Mouse (Mus musculus): ENCODE results near the gene Abhd5.

Abhd5 gene

GRCm38 (mm10) chr9:122415056-122415775 is 63.8 kb downstream of the Abhd5 start:
- DNase-seq (ENCODE audit: low spot score): no peak

DNA sequence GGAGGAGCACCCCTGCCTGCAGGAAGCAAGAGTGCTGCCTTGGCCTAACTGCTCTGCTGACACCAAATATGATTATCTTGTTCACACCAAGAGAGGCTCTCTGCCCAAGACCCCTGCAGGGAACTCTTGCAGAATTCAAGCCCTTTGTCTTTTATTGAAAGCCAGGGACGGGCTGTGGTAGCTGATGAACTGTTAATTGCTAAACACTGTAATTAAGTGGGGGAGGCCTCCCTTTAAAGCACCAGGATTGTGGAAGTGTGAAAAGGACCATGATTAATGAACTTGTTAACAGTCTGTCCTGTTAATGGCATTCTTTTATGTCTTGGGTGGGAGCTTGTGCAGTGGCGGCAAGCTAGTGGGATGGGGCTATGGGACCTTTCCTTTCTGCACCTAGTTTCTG is 65.2 kb downstream of the Abhd5 start:
- no peak for DNase-seq (ENCODE audit: low spot score)

GRCm38 (mm10) chr9:122420195-122420756 is 68.9 kb downstream of the Abhd5 start:
- no peak for DNase-seq (ENCODE audit: low spot score)

GRCm38 (mm10) chr9:122420772-122421764 is 69.7 kb downstream of the Abhd5 start:
- peak; percentile 38 for DNase-seq (ENCODE audit: low spot score)

- no peak for DNase-seq (ENCODE audit: low spot score)
Measured at GRCm38 (mm10) chr9:122421911-122422310, 70.5 kb downstream of the Abhd5 start.

GRCm38 (mm10) chr9:122422706-122423105 is 71.3 kb downstream of the Abhd5 start:
- no peak for DNase-seq (ENCODE audit: low spot score)

DNA sequence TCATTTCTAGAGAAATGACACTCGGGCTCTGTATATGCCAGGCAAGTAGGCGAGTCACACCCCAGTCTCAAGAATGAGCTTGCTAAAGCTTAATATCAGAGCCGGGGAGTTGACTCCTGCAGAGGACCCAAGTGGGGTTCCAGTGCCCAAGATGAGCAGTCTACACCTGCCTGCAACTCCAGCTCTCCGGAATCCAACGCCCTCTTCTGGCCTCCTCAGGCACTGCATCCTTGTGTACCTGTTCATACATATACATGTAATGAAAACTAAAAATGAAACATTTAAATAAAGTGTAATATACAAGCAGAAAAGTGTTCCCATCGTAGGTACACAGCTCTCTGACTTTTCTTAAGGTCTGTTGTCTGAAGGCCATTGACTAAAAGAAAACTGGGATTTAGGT is 71.7 kb downstream of the Abhd5 start:
- no peak for DNase-seq (ENCODE audit: low spot score)

GRCm38 (mm10) chr9:122424941-122425608 is 73.7 kb downstream of the Abhd5 start:
- peak; percentile 34 for DNase-seq (ENCODE audit: low spot score)

DNA sequence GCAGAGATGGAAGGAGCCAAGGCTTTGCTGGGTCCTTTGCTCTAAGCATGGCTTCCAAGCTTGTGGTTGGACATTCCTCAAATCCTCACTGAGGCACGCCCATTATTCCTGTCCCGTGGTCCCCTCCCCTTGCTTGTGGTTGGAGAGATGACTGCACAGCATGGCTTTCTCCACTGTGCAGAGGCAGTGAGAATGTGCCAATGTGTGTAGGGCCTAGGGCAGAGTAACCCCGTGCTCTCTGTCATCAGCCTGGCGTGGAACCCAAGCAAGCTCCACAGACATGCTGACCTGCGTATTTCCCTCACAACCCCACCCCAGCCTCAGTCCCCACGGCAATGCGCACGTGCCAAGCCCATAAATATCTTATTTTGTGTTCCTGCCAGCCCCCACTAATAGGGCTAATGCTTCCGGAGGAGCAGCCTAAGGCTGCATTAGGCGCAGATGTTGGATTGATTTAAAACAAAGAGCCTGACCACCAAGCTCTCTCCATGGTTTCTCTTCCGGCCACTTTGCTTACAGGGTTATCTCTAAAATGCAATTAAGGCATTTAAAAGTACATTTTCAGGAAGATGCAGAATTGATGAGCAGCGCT is 77.7 kb downstream of the Abhd5 start:
- DNase-seq (ENCODE audit: low spot score): no peak

DNA sequence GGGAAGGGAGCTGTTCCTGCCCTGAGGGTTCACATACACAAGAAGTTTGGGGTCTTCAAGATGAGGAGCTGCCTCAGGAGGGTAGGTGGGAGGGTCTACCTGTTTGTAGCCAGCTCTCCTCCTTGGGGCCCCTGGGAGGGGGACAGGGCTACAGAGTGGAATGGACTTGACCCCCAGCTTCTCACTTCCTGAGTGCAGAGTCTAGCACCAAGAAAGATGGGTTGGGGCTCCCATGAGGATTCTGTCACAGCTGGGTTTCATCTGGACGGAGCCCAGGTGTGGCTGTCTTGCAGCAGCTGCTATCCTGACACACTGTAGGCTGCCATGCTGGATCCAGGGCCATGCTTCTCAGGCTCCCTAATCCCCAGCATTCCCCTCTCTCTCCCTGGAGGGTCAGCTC is 78.3 kb downstream of the Abhd5 start:
- no peak for DNase-seq (ENCODE audit: low spot score)
